Mouse (Mus musculus) erythroblast, adult 5-6 weeks (primary cell): Measurements from ENCODE around the gene Agpat4. TPM values are rescaled to one million over a fixed set of nuclear protein-coding genes. Genes with fewer than 3 reads are reported as not detected.

Experiments used
- ATAC-seq: replicated peaks from 2 replicates; pipeline ENCODE4 v1.8.0; 2016; ENCODE audit warnings: moderate number of reproducible peaks, mild to moderate bottlenecking, moderate TSS enrichment, inconsistent platforms; ENCODE audit not compliant: poor library complexity, low FRiP score, severe bottlenecking
- total RNA-seq, 2 experiments: library from RNA; stranded (forward) in 1 of 2; stranded (reverse) in 1 of 2; fragments of 150-400 nt in 1 of 2; fragments of 200-764, 138-1000 nt in 1 of 2; gene quantifications; 2 replicates each; pipeline versions ENCODE4 v1.2.3 to v1.2.4; 2015 to 2017; ENCODE audit warnings: low replicate concordance in 2 of 2

The Agpat4 gene
- total RNA-seq, 2 experiments from 2014 or later, result 73.6 to 99.3 TPM

GRCm38 (mm10) chr17:12179766-12180165 is 61.3 kb downstream of the Agpat4 start:
- ATAC-seq, result no peak

GRCm38 (mm10) chr17:12182702-12183485 is 64.4 kb downstream of the Agpat4 start:
- peak; percentile 60 for ATAC-seq

- no peak for ATAC-seq
These were observed 65.8 kb downstream of the Agpat4 start for GRCm38 (mm10) chr17:12184283-12184682.

GRCm38 (mm10) chr17:12185855-12186254 is 67.4 kb downstream of the Agpat4 start:
- peak; percentile 87 for ATAC-seq

GRCm38 (mm10) chr17:12186341-12186740 is 67.8 kb downstream of the Agpat4 start:
- ATAC-seq, result 0 out of 2 replicates have a peak, but pooled peaks have one; percentile 29

GRCm38 (mm10) chr17:12187782-12188181 is 69.3 kb downstream of the Agpat4 start:
- ATAC-seq, result no peak

GRCm38 (mm10) chr17:12195137-12195536 is 76.6 kb downstream of the Agpat4 start:
- no peak for ATAC-seq

GRCm38 (mm10) chr17:12195604-12196003 is 77.1 kb downstream of the Agpat4 start:
- no peak for ATAC-seq

- ATAC-seq, result no peak
These were observed 81.4 kb downstream of the Agpat4 start for GRCm38 (mm10) chr17:12199933-12200332.

GRCm38 (mm10) chr17:12201086-12201485 is 82.6 kb downstream of the Agpat4 start:
- ATAC-seq, result no peak

GRCm38 (mm10) chr17:12203414-12203897 is 85.0 kb downstream of the Agpat4 start:
- ATAC-seq, result no peak

GRCm38 (mm10) chr17:12204246-12204645 is 85.7 kb downstream of the Agpat4 start:
- 0 out of 2 replicates have a peak, but pooled peaks have one; percentile 9 for ATAC-seq

- no peak; the same call in 1 of the 2 replicates for ATAC-seq
These were observed 86.1 kb downstream of the Agpat4 start for GRCm38 (mm10) chr17:12204689-12205014.

- ATAC-seq, result peak; percentile 70
These were observed 86.7 kb downstream of the Agpat4 start for GRCm38 (mm10) chr17:12205015-12205693.

GRCm38 (mm10) chr17:12205694-12206075 is 87.2 kb downstream of the Agpat4 start:
- no peak for ATAC-seq

- ATAC-seq, result peak; percentile 56
These were observed 87.7 kb downstream of the Agpat4 start for GRCm38 (mm10) chr17:12206248-12206647.

GRCm38 (mm10) chr17:12207022-12207548 is 88.6 kb downstream of the Agpat4 start:
- ATAC-seq, result no peak

- no peak for ATAC-seq
These were observed 91.0 kb downstream of the Agpat4 start for GRCm38 (mm10) chr17:12209481-12209880.

GRCm38 (mm10) chr17:12210544-12211132 is 92.1 kb downstream of the Agpat4 start:
- peak; percentile 61 for ATAC-seq

GRCm38 (mm10) chr17:12211890-12212289 is 93.4 kb downstream of the Agpat4 start:
- ATAC-seq, result no peak
